17 mouse cellular contexts compared by ENCODE assay signal in the genomic region with DNA sequence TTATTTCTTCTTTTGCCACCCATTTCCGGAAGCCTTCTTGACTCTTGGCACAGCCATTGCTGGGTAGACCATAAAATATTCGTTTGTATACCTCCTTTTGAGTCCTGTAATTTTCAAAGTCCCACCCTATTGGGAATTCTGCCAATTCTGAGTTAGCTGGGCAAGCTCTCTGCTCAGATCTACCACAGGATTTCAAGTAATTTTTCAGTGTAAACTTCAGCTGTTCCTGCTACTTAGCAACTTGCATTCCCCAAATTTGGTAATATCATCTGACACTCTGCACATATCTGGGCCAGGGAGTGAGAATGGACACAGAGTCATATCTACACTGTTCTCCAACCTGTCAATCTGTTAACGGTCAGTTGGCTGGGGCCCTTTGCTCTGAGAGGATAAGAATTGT.
A peak's percentile ranks its signal among the peaks of the same experiment; 100 is the strongest.
DNase-seq lines count a peak whose midpoint lies in the region; ATAC-seq and TF ChIP-seq lines count a peak whose summit lies in the region.
"Had no signal": no experiment of that assay in that cellular context is flagged by ENCODE, and none has a peak within 500 bp of the region (broad histone marks: within the 10 kb centered on the region; RNA-seq: fewer than 3 reads in every experiment).

No protein-coding gene starts in this region.

- H3K4me3 ChIP-seq in forebrain, embryonic 13.5 days = no peak overlapping the region
- H3K4me3 ChIP-seq in forebrain, embryonic 16.5 days (replicated peaks; ENCODE audit: low read length) = no peak overlapping the region
- H3K4me3 ChIP-seq in lung, embryonic 14.5 days (ENCODE audit: low read depth, low read length) = no peak overlapping the region
- H3K4me3 ChIP-seq: forebrain, embryonic 10.5 days; heart, embryonic 12.5 days; hindbrain, embryonic 15.5 days; limb, embryonic 15.5 days; neural tube, embryonic 13.5 days had no signal

- no peaks in the 10 kb centered on the region for H3K9me3 ChIP-seq in forebrain, embryonic 13.5 days (replicated peaks)
- H3K9me3 ChIP-seq in forebrain, embryonic 16.5 days (ENCODE audit: control insufficient read depth, low read length) = no peaks in the 10 kb centered on the region
- H3K9me3 ChIP-seq in lung, embryonic 14.5 days (ENCODE audit: low read depth, low read length) = no peaks in the 10 kb centered on the region
- H3K9me3 ChIP-seq: forebrain, embryonic 10.5 days; heart, embryonic 12.5 days; hindbrain, embryonic 15.5 days; limb, embryonic 15.5 days; neural tube, embryonic 13.5 days had no signal

- DNase-seq in lung, embryonic 14.5 days = peak; percentile 57
- DNase-seq in lung, postnatal 14 days = no peak
- DNase-seq in Muller cell, postnatal 12 days (ENCODE audit: inconsistent ontology term) = peak; percentile 79
- DNase-seq in fibroblast of lung, adult 2 months (ENCODE audit: low read depth) = peak; percentile 46
- DNase-seq in urinary bladder, postnatal 36 days (ENCODE audit: low spot score in 2 of 2) = no peak
- DNase-seq: cerebellum, adult 11-12 months; kidney, adult 11 months; kidney, postnatal 36 days; lung, adult 2 months; thymus, postnatal 14 days had no signal

- no peaks in the 10 kb centered on the region for H3K27me3 ChIP-seq in forebrain, embryonic 13.5 days
- no peaks in the 10 kb centered on the region for H3K27me3 ChIP-seq in forebrain, embryonic 16.5 days (replicated peaks; ENCODE audit: control insufficient read depth, insufficient read depth, low read length)
- no peaks in the 10 kb centered on the region for H3K27me3 ChIP-seq in lung, embryonic 14.5 days (ENCODE audit: insufficient read depth, low read length)
- H3K27me3 ChIP-seq: heart, embryonic 12.5 days; hindbrain, embryonic 15.5 days; limb, embryonic 15.5 days; neural tube, embryonic 13.5 days had no signal

- no peak overlapping the region for H3K27ac ChIP-seq in forebrain, embryonic 13.5 days
- H3K27ac ChIP-seq in forebrain, embryonic 16.5 days (ENCODE audit: low read length) = no peak overlapping the region
- H3K27ac ChIP-seq in lung, embryonic 14.5 days (ENCODE audit: low read depth) = no peak overlapping the region
- H3K27ac ChIP-seq: forebrain, embryonic 10.5 days; hindbrain, embryonic 15.5 days; limb, embryonic 15.5 days; neural tube, embryonic 13.5 days had no signal

- H3K4me1 ChIP-seq in forebrain, embryonic 13.5 days = no peaks in the 10 kb centered on the region
- H3K4me1 ChIP-seq in forebrain, embryonic 16.5 days (replicated peaks; ENCODE audit: control insufficient read depth, insufficient read depth, low read length) = no peaks in the 10 kb centered on the region
- no peaks in the 10 kb centered on the region for H3K4me1 ChIP-seq in lung, embryonic 14.5 days (ENCODE audit: insufficient read depth)
- H3K4me1 ChIP-seq: forebrain, embryonic 10.5 days; hindbrain, embryonic 15.5 days; neural tube, embryonic 13.5 days had no signal

- H3K36me3 ChIP-seq in forebrain, embryonic 13.5 days (ENCODE audit: poor library complexity, severe bottlenecking) = no peaks in the 10 kb centered on the region
- no peaks in the 10 kb centered on the region for H3K36me3 ChIP-seq in forebrain, embryonic 16.5 days (ENCODE audit: control insufficient read depth, insufficient read depth)
- no peaks in the 10 kb centered on the region for H3K36me3 ChIP-seq in lung, embryonic 14.5 days (ENCODE audit: insufficient read depth)
- H3K36me3 ChIP-seq: forebrain, embryonic 10.5 days; heart, embryonic 12.5 days; hindbrain, embryonic 15.5 days; limb, embryonic 15.5 days; neural tube, embryonic 13.5 days had no signal

- no peak overlapping the region for H3K9ac ChIP-seq in forebrain, embryonic 13.5 days
- H3K9ac ChIP-seq in forebrain, embryonic 16.5 days (replicated peaks; ENCODE audit: low read depth, low read length) = no peak overlapping the region
- H3K9ac ChIP-seq in lung, embryonic 14.5 days = no peak overlapping the region
- H3K9ac ChIP-seq: heart, embryonic 12.5 days; hindbrain, embryonic 15.5 days; limb, embryonic 15.5 days; neural tube, embryonic 13.5 days had no signal

- no peak overlapping the region for H3K4me2 ChIP-seq in forebrain, embryonic 13.5 days
- H3K4me2 ChIP-seq in forebrain, embryonic 16.5 days (ENCODE audit: low read length) = no peak overlapping the region
- no peak overlapping the region for H3K4me2 ChIP-seq in lung, embryonic 14.5 days
- H3K4me2 ChIP-seq: heart, embryonic 12.5 days; hindbrain, embryonic 15.5 days; limb, embryonic 15.5 days; neural tube, embryonic 13.5 days had no signal

- ATAC-seq in forebrain, embryonic 13.5 days = 0 out of 2 replicates have a peak, but pooled peaks have one; percentile 8
- ATAC-seq in forebrain, embryonic 16.5 days = no peak
- no peak for ATAC-seq in lung, embryonic 14.5 days (ENCODE audit: insufficient read depth)

- no peak for TF ChIP-seq CTCF in lung, embryonic 14.5 days (IDR thresholded peaks at IDR 0.05; ENCODE audit: low read depth)

- 73% methylated on average over 3 of the region's 3 CpGs for whole genome bisulfite sequencing in forebrain, embryonic 13.5 days
- WGBS in forebrain, embryonic 16.5 days = 61% methylated on average over 3 of the region's 3 CpGs
- WGBS in lung, embryonic 14.5 days = 48% methylated on average over 3 of the region's 3 CpGs

Comparison
In these comparisons a context has a peak if more than half of its experiments do, and no peak if none do; other contexts are left out.
1. DNase-seq: peak in lung, embryonic 14.5 days (single experiment), Muller cell, postnatal 12 days (single experiment) and fibroblast of lung, adult 2 months (single experiment); none in lung, postnatal 14 days (single experiment) and urinary bladder, postnatal 36 days (0 of 2).